Mouse (Mus musculus): ENCODE measurements around the gene Wnt5b.

GRCm38 (mm10) chr6:119409766-119410165 is 134.4 kb downstream of the Wnt5b start:
- TF ChIP-seq POLR2A (IDR thresholded peaks at IDR 0.05; ENCODE audit: low read depth, low read length) (no peak), CTCF (IDR thresholded peaks at IDR 0.05; ENCODE audit: extremely low read depth, insufficient read length, insufficient replicate concordance, low read depth, low read length) (no peak)

Measured in small intestine, adult 2 months (tissue).